Mouse (Mus musculus) midbrain, embryonic 15.5 days (tissue): ENCODE data around the gene Gm14862. TPM values are rescaled to one million over a fixed set of nuclear protein-coding genes. Genes with fewer than 3 reads are reported as not detected.

ENCODE experiments used
- ATAC-seq: fragments of 200-750 bp; cut with Nextera tagmentation; replicated peaks from 2 replicates; pipeline ENCODE4 v1.8.0; 2017; ENCODE audit warnings: moderate TSS enrichment
- H3K27ac ChIP-seq: fragments of 300-500 bp; sonication (generic); 2 replicates; pipeline ENCODE4 v1.5.1; 2015; ENCODE audit warnings: mild to moderate bottlenecking, inconsistent platforms
- H3K27me3 ChIP-seq: fragments of 300-500 bp; sonication (generic); replicated peaks from 2 replicates; pipeline ENCODE4 v1.6.1; 2015; ENCODE audit warnings: inconsistent platforms
- H3K36me3 ChIP-seq: fragments of 300-500 bp; sonication (generic); replicated peaks from 2 replicates; pipeline ENCODE4 v1.6.1; 2015; ENCODE audit warnings: inconsistent platforms
- H3K4me1 ChIP-seq: fragments of 300-500 bp; sonication (generic); 2 replicates; pipeline ENCODE4 v1.6.1; 2015; ENCODE audit warnings: inconsistent platforms
- H3K4me2 ChIP-seq: fragments of 300-500 bp; sonication (generic); 2 replicates; pipeline ENCODE4 v1.6.1; 2015; ENCODE audit warnings: inconsistent platforms, mild to moderate bottlenecking, moderate library complexity
- H3K4me3 ChIP-seq: fragments of 300-500 bp; sonication (generic); 2 replicates; pipeline ENCODE4 v1.5.1; 2015; ENCODE audit warnings: mild to moderate bottlenecking, inconsistent platforms
- H3K9ac ChIP-seq: fragments of 300-500 bp; sonication (generic); 2 replicates; pipeline ENCODE4 v1.6.1; 2015; ENCODE audit warnings: mild to moderate bottlenecking, inconsistent platforms
- H3K9me3 ChIP-seq: fragments of 300-500 bp; sonication (generic); 2 replicates; pipeline ENCODE4 v1.6.1; 2016; ENCODE audit warnings: inconsistent platforms
- WGBS: fragments of 180-500 bp; shearing (Covaris S2); methylation state at CpG from one replicate; pipeline ENCODE4 v1.1.7; 2015; ENCODE audit warnings: mixed read lengths; 5-methylcytosine and 5-hydroxymethylcytosine counted together
- polyA plus RNA-seq: library from polyadenylated mRNA; unstranded; fragments of >200 nt; fragmentation: Nextera tagmentation; extraction: Ambion mirVana; gene quantifications from 2 replicates; pipeline ENCODE4 v1.2.1, GENCODE M21; 2015

Gm14862 gene
- polyA plus RNA-seq, 1 experiment from 2014 or later: not detected

DNA sequence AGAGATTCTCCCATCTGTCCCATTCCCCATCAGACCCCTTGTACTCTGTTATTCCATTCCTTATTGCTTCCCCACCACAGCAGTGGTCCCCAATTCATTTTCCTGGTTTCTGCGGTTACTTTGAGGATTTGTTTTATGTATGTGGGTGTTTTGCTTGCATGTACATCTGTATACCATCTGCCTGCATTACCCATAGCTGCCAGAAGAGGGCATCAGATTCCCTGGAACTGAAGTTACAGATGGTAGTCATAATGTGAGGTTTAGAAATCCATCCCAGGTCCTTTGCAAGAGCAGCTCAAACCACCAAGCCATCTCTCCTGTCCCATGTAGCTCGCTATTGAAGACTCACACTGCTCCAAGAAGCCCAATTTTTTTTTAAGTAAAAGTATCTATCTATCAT lies 40.5 kb downstream of the Gm14862 start:
- no peak overlapping the region for H3K27ac ChIP-seq
- no peaks in the 10 kb centered on the region for H3K27me3 ChIP-seq
- WGBS: 86% methylated on average over 2 of the region's 2 CpGs
- no peak overlapping the region for H3K9ac ChIP-seq
- no peaks in the 10 kb centered on the region for H3K36me3 ChIP-seq
- H3K4me2 ChIP-seq: no peak overlapping the region
- H3K9me3 ChIP-seq: no peaks in the 10 kb centered on the region
- no peak for ATAC-seq
- H3K4me3 ChIP-seq: no peak overlapping the region
- H3K4me1 ChIP-seq: no peaks in the 10 kb centered on the region

DNA sequence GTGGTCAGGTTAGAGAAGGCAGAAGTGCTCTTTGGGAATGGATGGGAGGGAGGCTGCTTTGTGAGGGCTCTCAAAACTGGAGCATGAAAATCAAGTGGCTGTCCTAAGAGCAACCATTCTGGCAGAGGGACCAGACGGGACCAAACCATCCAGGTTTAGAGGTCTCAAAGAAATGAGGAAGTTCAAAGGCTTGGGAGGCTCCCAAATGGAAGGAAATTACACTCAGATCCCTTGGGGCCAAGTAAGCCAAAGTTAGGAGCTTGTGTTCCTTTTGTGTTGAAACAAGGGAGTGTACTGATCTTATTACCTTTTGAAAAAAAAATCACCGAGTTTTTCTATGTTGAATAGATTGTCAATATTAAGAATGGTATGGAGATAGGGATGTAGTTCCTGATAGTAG lies 51.6 kb downstream of the Gm14862 start:
- no peak overlapping the region for H3K4me2 ChIP-seq
- no peaks in the 10 kb centered on the region for H3K27me3 ChIP-seq
- no peaks in the 10 kb centered on the region for H3K36me3 ChIP-seq
- H3K9me3 ChIP-seq: no peaks in the 10 kb centered on the region
- no peak overlapping the region for H3K27ac ChIP-seq
- H3K4me3 ChIP-seq: no peak overlapping the region
- no peak for ATAC-seq
- no peak overlapping the region for H3K9ac ChIP-seq
- WGBS: 67% methylated on average over 2 of the region's 2 CpGs
- no peaks in the 10 kb centered on the region for H3K4me1 ChIP-seq

DNA sequence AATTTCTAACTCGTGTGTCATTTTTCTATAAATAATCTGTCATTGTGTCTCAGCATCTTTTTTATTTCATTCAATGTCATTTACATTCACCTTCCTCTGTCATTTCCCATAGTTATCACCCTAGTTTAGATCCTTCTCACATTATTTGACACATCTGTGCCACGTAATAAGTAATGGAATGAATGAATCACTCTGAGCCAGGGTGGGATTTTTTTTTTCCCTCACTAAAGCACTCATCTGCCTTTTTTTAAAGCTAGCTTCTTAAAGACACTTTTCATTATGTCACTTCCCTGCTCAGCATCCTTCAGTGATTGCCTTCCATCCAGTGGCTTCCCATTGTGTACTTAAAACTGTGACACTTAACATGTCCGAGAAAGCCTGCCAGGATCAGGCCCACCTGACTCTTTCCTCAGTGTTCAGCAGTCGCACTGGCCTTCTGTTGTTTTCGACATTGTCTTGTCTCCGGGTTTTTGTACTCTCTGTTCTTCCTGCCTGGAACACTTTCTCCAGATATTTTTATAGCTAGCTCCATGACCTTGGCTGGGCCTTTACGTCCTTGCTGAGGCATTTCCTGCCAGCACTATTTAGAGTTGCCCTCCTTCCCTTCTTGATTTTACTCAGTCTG lies 53.8 kb downstream of the Gm14862 start:
- H3K4me3 ChIP-seq: peak overlapping the region; percentile 11; the same call in 1 of the 2 replicates
- no peak for ATAC-seq
- H3K4me1 ChIP-seq: no peaks in the 10 kb centered on the region
- peak overlapping the region; percentile 32 for H3K4me2 ChIP-seq
- WGBS: 52% methylated on average over 7 of the region's 7 CpGs
- H3K9ac ChIP-seq: no peak overlapping the region
- peak overlapping the region; percentile 7; the same call in 1 of the 2 replicates for H3K27ac ChIP-seq
- H3K9me3 ChIP-seq: no peaks in the 10 kb centered on the region
- H3K36me3 ChIP-seq: no peaks in the 10 kb centered on the region
- no peaks in the 10 kb centered on the region for H3K27me3 ChIP-seq

DNA sequence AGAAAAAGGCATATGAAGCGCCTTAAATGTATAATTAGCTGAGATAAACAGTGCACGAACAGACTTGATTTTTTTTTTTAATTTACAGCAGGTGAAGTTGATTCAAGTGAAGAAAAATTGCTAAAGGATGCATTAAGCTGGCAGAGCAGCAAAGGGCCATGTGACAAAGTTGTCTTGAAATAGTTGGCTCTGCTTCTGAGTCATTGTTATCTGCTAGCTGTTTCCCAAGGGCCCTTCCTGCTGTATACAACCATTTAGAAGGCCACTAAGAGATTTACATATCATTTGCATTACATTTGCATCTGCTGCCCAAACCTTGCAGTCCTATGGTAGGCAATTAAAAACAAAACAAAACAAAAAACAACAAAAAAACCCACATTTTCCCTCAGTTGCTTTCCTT lies 54.7 kb downstream of the Gm14862 start:
- H3K9ac ChIP-seq: no peak overlapping the region
- peak overlapping the region; percentile 7; the same call in 1 of the 2 replicates for H3K27ac ChIP-seq
- H3K36me3 ChIP-seq: no peaks in the 10 kb centered on the region
- ATAC-seq: 0 out of 2 replicates have a peak, but pooled peaks have one; percentile 16
- H3K4me2 ChIP-seq: peak overlapping the region; percentile 32
- no peaks in the 10 kb centered on the region for H3K9me3 ChIP-seq
- H3K4me3 ChIP-seq: peak overlapping the region; percentile 11; the same call in 1 of the 2 replicates
- 59% methylated on average over 2 of the region's 2 CpGs for WGBS
- no peaks in the 10 kb centered on the region for H3K4me1 ChIP-seq
- H3K27me3 ChIP-seq: no peaks in the 10 kb centered on the region

Other genes starting within 250 kb of the Gm14862 start
- not detected in 2 replicates for gene Fthl17e, start 223.4 kb downstream of the Gm14862 start, polyA plus RNA-seq
- gene Fthl17f, start 193.9 kb downstream of the Gm14862 start, polyA plus RNA-seq: not detected in 2 replicates
- gene 4930402K13Rik, start 152.3 kb downstream of the Gm14862 start, polyA plus RNA-seq: not detected in 2 replicates
- 5.3 and 5.8 TPM in 2 replicates for gene Lancl3, start 57.0 kb downstream of the Gm14862 start, polyA plus RNA-seq
- 4.0 and 4.2 TPM in 2 replicates for gene Xk, start 15.9 kb upstream of the Gm14862 start, polyA plus RNA-seq
- gene H2al1m, start 26.9 kb upstream of the Gm14862 start, polyA plus RNA-seq: 0.81 TPM in 1 of 2 replicates, not detected in the other
- not detected in 2 replicates for gene H2al1k, start 93.7 kb upstream of the Gm14862 start, polyA plus RNA-seq
- 0.89 and 0.97 TPM in 2 replicates for gene Cybb, start 230.9 kb upstream of the Gm14862 start, polyA plus RNA-seq